Mouse (Mus musculus): ENCODE results near the gene Pex19.

Pex19 gene

GRCm38 (mm10) chr1:172183056-172183455, 56.5 kb downstream of the Pex19 start:
- DNase-seq (ENCODE audit: low spot score in 2 of 2): no peak

GRCm38 (mm10) chr1:172183915-172184314, 57.4 kb downstream of the Pex19 start:
- no peak for DNase-seq (ENCODE audit: low spot score in 2 of 2)
